Mouse (Mus musculus) brain, embryonic 14.5 days (tissue): ENCODE data around the gene Erich2.

Experiments used
- CTCF ChIP-seq: fragments of 200-500 bp; IDR thresholded peaks from 2 replicates; pipeline ENCODE4 v1.5.1; 2012; ENCODE audit warnings: inconsistent platforms, mild to moderate bottlenecking, moderate library complexity, borderline replicate concordance; ENCODE audit not compliant: insufficient read depth, insufficient read length; ENCODE audit errors: extremely low read depth
- POLR2A ChIP-seq: fragments of 200-500 bp; IDR thresholded peaks from 2 replicates; pipeline ENCODE4 v1.6.1; 2012; ENCODE audit warnings: mild to moderate bottlenecking, inconsistent platforms, borderline replicate concordance; ENCODE audit not compliant: poor library complexity, insufficient read depth, insufficient read length, severe bottlenecking; ENCODE audit errors: extremely low read depth

DNA sequence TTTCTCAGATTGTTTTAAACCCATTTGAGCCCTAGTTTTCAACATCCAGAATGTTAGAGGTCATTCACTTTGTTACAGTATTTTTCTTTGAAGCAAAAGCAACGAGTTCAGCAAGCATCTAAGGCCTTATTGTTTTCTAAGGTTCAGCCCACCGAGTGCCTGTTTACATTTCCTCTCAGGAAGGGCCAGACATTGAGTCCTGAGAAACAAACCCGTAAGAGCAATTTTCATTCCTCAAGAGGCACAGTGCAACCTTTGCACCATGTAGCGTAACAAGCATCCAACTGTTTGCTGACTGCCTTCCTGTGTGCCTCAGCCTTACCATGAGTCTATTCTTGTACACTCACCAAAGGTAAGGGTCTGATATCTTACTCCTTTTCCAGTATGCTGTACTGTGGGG is 44.2 kb downstream of the Erich2 start, which contains the start of gene Gad1:
- TF ChIP-seq CTCF (no peak), POLR2A (no peak)
